Mouse (Mus musculus) ES-CJ7 (cell line): ENCODE measurements at regions not wholly inside any gene's neighbourhood (a gene's known extent, or its start where the extent isn't known, plus 50 kb on each side); places are given as distances from the start of the nearest gene placed in this dataset.

ENCODE experiments used
- DNase-seq: peaks from one replicate; pipeline ENCODE4 v3.0.0; 2011; ENCODE audit warnings: low read depth, low spot score

GRCm38 (mm10) chr16:29706996-29707395 lies 127.9 kb downstream of the Opa1 start:
- DNase-seq = no peak

GRCm38 (mm10) chr16:29707656-29708055 lies 128.5 kb downstream of the Opa1 start:
- DNase-seq = no peak

GRCm38 (mm10) chr16:29709072-29709471 lies 129.9 kb downstream of the Opa1 start:
- no peak for DNase-seq

GRCm38 (mm10) chr16:29711386-29711785 lies 132.3 kb downstream of the Opa1 start:
- DNase-seq = no peak

- DNase-seq = no peak
Observed at GRCm38 (mm10) chr16:29711912-29712681, 133.0 kb downstream of the Opa1 start.

- no peak for DNase-seq
Observed at GRCm38 (mm10) chr16:29714612-29715127, 135.5 kb downstream of the Opa1 start.

- DNase-seq = no peak
Observed at GRCm38 (mm10) chr16:29718965-29719364, 139.8 kb downstream of the Opa1 start.

- DNase-seq = no peak
Observed at GRCm38 (mm10) chr16:29719571-29720451, 140.7 kb downstream of the Opa1 start.

GRCm38 (mm10) chr16:29725153-29725552 lies 146.0 kb downstream of the Opa1 start:
- no peak for DNase-seq

GRCm38 (mm10) chr16:29725563-29725962 lies 146.4 kb downstream of the Opa1 start:
- no peak for DNase-seq

- DNase-seq = no peak
Observed at GRCm38 (mm10) chr16:29727397-29727796, 148.3 kb downstream of the Opa1 start.

GRCm38 (mm10) chr16:29728769-29729481 lies 149.8 kb downstream of the Opa1 start:
- DNase-seq = peak; percentile 60

GRCm38 (mm10) chr16:29730010-29730409 lies 150.9 kb downstream of the Opa1 start:
- DNase-seq = no peak

- no peak for DNase-seq
Observed at GRCm38 (mm10) chr16:29732889-29733288, 153.8 kb downstream of the Opa1 start.

- no peak for DNase-seq
Observed at GRCm38 (mm10) chr16:29733847-29734246, 154.7 kb downstream of the Opa1 start.

- DNase-seq = peak; percentile 81
Observed at GRCm38 (mm10) chr16:29734324-29734723, 155.2 kb downstream of the Opa1 start.

GRCm38 (mm10) chr16:29734738-29735250 lies 155.7 kb downstream of the Opa1 start:
- DNase-seq = peak; percentile 49

GRCm38 (mm10) chr16:29735371-29736008 lies 156.4 kb downstream of the Opa1 start:
- peak; percentile 64 for DNase-seq

- DNase-seq = no peak
Observed at GRCm38 (mm10) chr16:29736211-29736610, 157.1 kb downstream of the Opa1 start.

- DNase-seq = no peak
Observed at GRCm38 (mm10) chr16:29738075-29738474, 158.9 kb downstream of the Opa1 start.
